Mouse (Mus musculus) intestine, embryonic 16.5 days (tissue): Measurements from ENCODE around the gene Xrcc1. TPM values are rescaled to one million over a fixed set of nuclear protein-coding genes. Genes with fewer than 3 reads are reported as not detected.
"Not testable (repeated sequence)": the region's sequence is repeated elsewhere in the genome, so short reads cannot be mapped to it uniquely, and the experiment has no call there.

Experiments
- ATAC-seq: fragments of 200-750 bp; cut with Nextera tagmentation; 2 replicates; pipeline ENCODE4 v1.8.0; 2017; ENCODE audit warnings: moderate TSS enrichment, moderate library complexity
- H3K27ac ChIP-seq: fragments of 300-500 bp; sonication (generic); 2 replicates; pipeline ENCODE4 v1.5.1; 2014; ENCODE audit warnings: mild to moderate bottlenecking, low read length
- H3K27me3 ChIP-seq: fragments of 300-500 bp; sonication (generic); replicated peaks from 2 replicates; pipeline ENCODE4 v1.6.1; 2014; ENCODE audit warnings: low read length, control low read depth, mixed read lengths; ENCODE audit not compliant: control insufficient read depth, insufficient read depth
- H3K36me3 ChIP-seq: fragments of 300-500 bp; sonication (generic); 2 replicates; pipeline ENCODE4 v1.6.1; 2014; ENCODE audit warnings: low read length, control low read depth; ENCODE audit not compliant: control insufficient read depth, insufficient read depth
- H3K4me1 ChIP-seq: fragments of 300-500 bp; sonication (generic); 2 replicates; pipeline ENCODE4 v1.6.1; 2014; ENCODE audit warnings: low read length, control low read depth, mixed read lengths; ENCODE audit not compliant: control insufficient read depth, insufficient read depth
- H3K4me2 ChIP-seq: fragments of 300-500 bp; sonication (generic); 2 replicates; pipeline ENCODE4 v1.6.1; 2014; ENCODE audit warnings: low read depth, low read length, control low read depth
- H3K4me3 ChIP-seq: fragments of 300-500 bp; sonication (generic); 2 replicates; pipeline ENCODE4 v1.5.1; 2014; ENCODE audit warnings: mild to moderate bottlenecking, low read length
- H3K9ac ChIP-seq: fragments of 300-500 bp; sonication (generic); 2 replicates; pipeline ENCODE4 v1.6.1; 2014; ENCODE audit warnings: low read depth, low read length
- H3K9me3 ChIP-seq: fragments of 300-500 bp; sonication (generic); 2 replicates; pipeline ENCODE4 v1.6.1; 2016; ENCODE audit warnings: low read length, control low read depth; ENCODE audit not compliant: control insufficient read depth
- WGBS: fragments of 180-500 bp; shearing (Covaris S2); extraction: QIAGEN DNeasy Blood & Tissue Kit; methylation state at CpG from one replicate; pipeline ENCODE4 v1.1.7; 2014; 5-methylcytosine and 5-hydroxymethylcytosine counted together
- polyA plus RNA-seq: library from polyadenylated mRNA; unstranded; fragments of >200 nt; fragmentation: Nextera tagmentation; extraction: Ambion mirVana; gene quantifications from 2 replicates; pipeline ENCODE4 v1.2.1, GENCODE M21; 2015

Xrcc1 gene
- polyA plus RNA-seq, 1 experiment from 2014 or later = 88.1 TPM

GRCm38 (mm10) chr7:24506838-24507725 is 39.0 kb upstream of the Xrcc1 start, which contains the start of gene Zfp428:
Gene Zfp428, plus strand, starts transcription at chr7:24507006.
- peaks cover 37% of the 10 kb centered on the region for H3K4me1 ChIP-seq
- peak within 1 kb of the TSS; percentile 97 for H3K27ac ChIP-seq
- ATAC-seq = peak; percentile 87
- under 1% methylated on average over 81 of the region's 84 CpGs for WGBS
- no peaks in the 10 kb centered on the region for H3K36me3 ChIP-seq
- no peaks in the 10 kb centered on the region for H3K9me3 ChIP-seq
- no peaks in the 10 kb centered on the region; the same call in 1 of the 2 replicates for H3K27me3 ChIP-seq
- H3K9ac ChIP-seq = peak within 1 kb of the TSS; percentile 92
- H3K4me2 ChIP-seq = peak within 1 kb of the TSS; percentile 89
- peak within 1 kb of the TSS; percentile 72 for H3K4me3 ChIP-seq

- H3K4me3 ChIP-seq = peak overlapping the region; percentile 72
- H3K36me3 ChIP-seq = no peaks in the 10 kb centered on the region
- peak; percentile 42 for ATAC-seq
- H3K4me1 ChIP-seq = peaks cover 37% of the 10 kb centered on the region
- no peaks in the 10 kb centered on the region for H3K27me3 ChIP-seq
- WGBS = under 1% methylated on average over 20 of the region's 20 CpGs
- H3K27ac ChIP-seq = peak overlapping the region; percentile 97
- H3K9ac ChIP-seq = peak overlapping the region; percentile 92
- H3K9me3 ChIP-seq = no peaks in the 10 kb centered on the region
- H3K4me2 ChIP-seq = peak overlapping the region; percentile 89
Observed at GRCm38 (mm10) chr7:24507726-24508114, 38.4 kb upstream of the Xrcc1 start.

DNA sequence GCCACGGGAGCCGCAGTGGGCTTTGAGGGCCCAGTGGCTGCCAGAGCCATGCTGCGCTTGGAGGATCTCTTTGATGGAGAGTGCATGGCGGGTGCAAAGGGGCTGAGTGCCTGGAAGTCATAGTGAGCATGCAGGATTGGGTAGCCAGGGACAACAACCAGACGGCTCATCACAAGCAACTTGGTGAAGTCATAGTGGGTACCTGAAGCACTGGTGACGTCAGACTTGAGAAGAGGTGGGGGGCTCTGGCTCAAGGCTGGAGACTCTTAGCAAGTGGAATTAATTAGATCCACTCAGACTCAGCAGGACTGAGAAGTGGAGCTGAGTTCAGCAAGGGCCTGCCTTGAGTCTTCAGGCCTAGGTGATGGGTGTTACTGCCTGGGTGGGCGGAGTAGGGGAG is 33.7 kb upstream of the Xrcc1 start, which contains the start of gene AC161166.1:
Gene AC161166.1 (minus strand): TSS at position 101 of the 400 bp plus-strand sequence.
- WGBS = 90% methylated on average over 7 of the region's 7 CpGs
- H3K9me3 ChIP-seq = no peaks in the 10 kb centered on the region
- no peak within 1 kb of the TSS for H3K27ac ChIP-seq
- no peak for ATAC-seq
- no peak within 1 kb of the TSS for H3K9ac ChIP-seq
- H3K4me3 ChIP-seq = no peak within 1 kb of the TSS
- peaks cover 15% of the 10 kb centered on the region; the same call in 1 of the 2 replicates for H3K4me1 ChIP-seq
- H3K36me3 ChIP-seq = no peaks in the 10 kb centered on the region
- no peaks in the 10 kb centered on the region for H3K27me3 ChIP-seq
- H3K4me2 ChIP-seq = no peak within 1 kb of the TSS

GRCm38 (mm10) chr7:24516319-24516718 is 29.8 kb upstream of the Xrcc1 start:
- not testable (repeated sequence) for ATAC-seq, H3K4me2 ChIP-seq, H3K36me3 ChIP-seq, H3K4me1 ChIP-seq, H3K9me3 ChIP-seq, H3K27me3 ChIP-seq, H3K4me3 ChIP-seq, H3K9ac ChIP-seq, H3K27ac ChIP-seq
- 74% methylated on average over 8 of the region's 8 CpGs for WGBS

DNA sequence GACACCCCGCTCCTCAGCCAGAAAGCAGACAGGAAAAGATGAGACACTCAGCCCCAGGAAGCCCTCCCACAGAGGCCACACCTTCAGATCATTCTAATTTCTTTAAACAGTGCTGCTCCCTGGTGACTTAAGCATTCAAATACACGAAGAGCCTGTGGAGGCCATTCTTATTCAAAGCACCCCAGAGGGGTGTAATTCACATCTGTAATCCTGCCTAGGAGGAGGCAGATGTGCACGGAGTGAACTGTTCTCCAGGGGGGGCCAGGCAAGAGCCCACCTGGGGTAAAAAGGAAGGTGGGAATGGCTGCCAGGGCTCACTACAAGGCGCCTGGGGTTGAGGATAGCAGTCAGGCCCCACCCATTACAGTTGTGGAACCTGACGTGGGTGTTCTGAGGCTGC is 29.0 kb upstream of the Xrcc1 start:
- no peaks in the 10 kb centered on the region for H3K4me1 ChIP-seq
- ATAC-seq = no peak
- no peaks in the 10 kb centered on the region for H3K27me3 ChIP-seq
- H3K4me3 ChIP-seq = no peak overlapping the region
- 54% methylated on average over 5 of the region's 5 CpGs for WGBS
- no peak overlapping the region for H3K27ac ChIP-seq
- no peak overlapping the region for H3K4me2 ChIP-seq
- H3K9ac ChIP-seq = no peak overlapping the region
- no peaks in the 10 kb centered on the region for H3K36me3 ChIP-seq
- H3K9me3 ChIP-seq = no peaks in the 10 kb centered on the region

- no peak overlapping the region for H3K27ac ChIP-seq
- no peaks in the 10 kb centered on the region for H3K27me3 ChIP-seq
- WGBS = 65% methylated on average over 6 of the region's 6 CpGs
- no peaks in the 10 kb centered on the region for H3K4me1 ChIP-seq
- H3K36me3 ChIP-seq = no peaks in the 10 kb centered on the region
- H3K9me3 ChIP-seq = no peaks in the 10 kb centered on the region
- ATAC-seq = no peak
- no peak overlapping the region for H3K9ac ChIP-seq
- H3K4me2 ChIP-seq = no peak overlapping the region
- H3K4me3 ChIP-seq = no peak overlapping the region
Observed at GRCm38 (mm10) chr7:24517654-24518053, 28.4 kb upstream of the Xrcc1 start.

DNA sequence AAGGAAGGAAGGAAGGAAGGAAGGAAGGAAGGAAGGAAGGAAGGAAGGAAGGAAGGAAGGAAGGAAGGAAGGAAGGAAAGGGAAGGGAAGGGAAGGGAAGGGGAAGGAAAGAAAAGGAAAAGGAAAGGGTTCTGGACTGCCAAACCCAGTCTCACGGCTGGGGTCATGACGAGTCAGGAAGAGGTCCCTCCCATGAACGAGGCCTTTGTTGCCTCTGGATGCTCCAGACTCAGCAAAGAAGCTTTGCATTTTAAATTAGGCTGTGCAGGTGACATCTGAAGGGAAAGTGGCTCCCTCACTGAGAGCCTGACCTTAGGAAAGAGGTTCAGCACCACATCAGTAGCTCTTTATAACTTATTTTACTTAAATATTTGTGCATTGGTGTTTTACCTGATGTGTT is 27.0 kb upstream of the Xrcc1 start:
- H3K4me2 ChIP-seq = no peak overlapping the region
- 56% methylated on average over 3 of the region's 3 CpGs for WGBS
- no peak overlapping the region for H3K9ac ChIP-seq
- H3K9me3 ChIP-seq = no peaks in the 10 kb centered on the region
- no peaks in the 10 kb centered on the region for H3K27me3 ChIP-seq
- H3K4me3 ChIP-seq = no peak overlapping the region
- no peak for ATAC-seq
- H3K27ac ChIP-seq = no peak overlapping the region
- no peaks in the 10 kb centered on the region for H3K36me3 ChIP-seq
- no peaks in the 10 kb centered on the region for H3K4me1 ChIP-seq

GRCm38 (mm10) chr7:24520054-24520453 is 26.0 kb upstream of the Xrcc1 start:
- H3K36me3 ChIP-seq, H3K4me1 ChIP-seq, H3K4me3 ChIP-seq, H3K27me3 ChIP-seq, H3K9me3 ChIP-seq, H3K9ac ChIP-seq, ATAC-seq, H3K4me2 ChIP-seq, H3K27ac ChIP-seq: not testable (repeated sequence)
- 82% methylated on average over 10 of the region's 10 CpGs for WGBS

DNA sequence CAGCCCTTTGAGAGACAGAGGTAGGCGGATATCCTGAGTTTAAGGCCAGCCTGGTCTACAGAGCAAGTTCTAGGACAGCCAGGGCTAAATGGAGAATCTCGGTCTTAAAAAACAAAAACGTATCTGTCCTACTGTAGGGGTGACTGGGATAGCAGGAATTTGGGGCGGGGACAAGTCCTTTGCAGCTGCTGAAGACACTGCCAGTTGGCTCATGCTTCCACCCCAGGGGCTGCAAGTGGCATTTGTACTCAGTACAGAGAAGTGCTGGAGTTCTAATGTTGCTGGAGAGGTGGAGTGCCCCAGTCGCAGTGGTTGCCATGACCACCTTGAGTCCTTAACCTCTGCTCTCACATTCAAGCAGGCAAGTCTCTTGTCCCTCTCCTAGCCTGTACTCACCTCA is 23.3 kb upstream of the Xrcc1 start:
- Histone ChIP-seq H3K27me3 (no peaks in the 10 kb centered on the region), H3K27ac (no peak overlapping the region), H3K9ac (no peak overlapping the region), H3K9me3 (no peaks in the 10 kb centered on the region), H3K4me1 (no peaks in the 10 kb centered on the region), H3K36me3 (no peaks in the 10 kb centered on the region), H3K4me3 (no peak overlapping the region), H3K4me2 (no peak overlapping the region)
- no peak for ATAC-seq
- 58% methylated on average over 5 of the region's 5 CpGs for WGBS
